Mouse (Mus musculus) right cerebral cortex, adult 2 months (tissue): ENCODE results near the gene Lsm4.
A peak's percentile ranks its signal among the peaks of the same experiment; 100 is the strongest.

Source experiments
- DNase-seq, 2 experiments: peaks; one replicate each; pipeline ENCODE4 v3.0.0; 2021 to 2022; ENCODE audit warnings: low spot score in 2 of 2

Lsm4 gene

GRCm38 (mm10) chr8:70649324-70649723, 23.7 kb upstream of the Lsm4 start:
- peak in 1 of 2 experiments; percentile 17 for DNase-seq

- no peak for DNase-seq
Observed at GRCm38 (mm10) chr8:70650351-70650750, 22.7 kb upstream of the Lsm4 start.

GRCm38 (mm10) chr8:70653226-70653625, 19.8 kb upstream of the Lsm4 start:
- DNase-seq, result peak; percentile 34 to 38

- no peak for DNase-seq
Observed at GRCm38 (mm10) chr8:70654121-70654520, 18.9 kb upstream of the Lsm4 start.

GRCm38 (mm10) chr8:70655469-70655868, 17.6 kb upstream of the Lsm4 start:
- no peak for DNase-seq

GRCm38 (mm10) chr8:70656193-70656790, 16.8 kb upstream of the Lsm4 start:
- no peak for DNase-seq

GRCm38 (mm10) chr8:70657214-70657613, 15.8 kb upstream of the Lsm4 start:
- no peak for DNase-seq

GRCm38 (mm10) chr8:70657739-70658138, 15.3 kb upstream of the Lsm4 start:
- DNase-seq, result no peak

GRCm38 (mm10) chr8:70658897-70659603, 14.0 kb upstream of the Lsm4 start:
- peak in 1 of 2 experiments; percentile 28 for DNase-seq

- DNase-seq, result peak; percentile 60 to 62
Observed at GRCm38 (mm10) chr8:70659604-70660272, 13.3 kb upstream of the Lsm4 start.

GRCm38 (mm10) chr8:70660273-70660725, 12.7 kb upstream of the Lsm4 start, which contains the start of gene Pgpep1:
Gene Pgpep1, minus strand, starts transcription at chr8:70660388.
- no peak for DNase-seq

- no peak for DNase-seq
Observed at GRCm38 (mm10) chr8:70663691-70664090, 9.4 kb upstream of the Lsm4 start.

- no peak for DNase-seq
Observed at GRCm38 (mm10) chr8:70664631-70665030, 8.4 kb upstream of the Lsm4 start.

GRCm38 (mm10) chr8:70665599-70665998, 7.4 kb upstream of the Lsm4 start:
- no peak for DNase-seq

GRCm38 (mm10) chr8:70667071-70667470, 6.0 kb upstream of the Lsm4 start:
- peak in 1 of 2 experiments; percentile 45 for DNase-seq

GRCm38 (mm10) chr8:70671615-70672324, 1.3 kb upstream of the Lsm4 start:
- DNase-seq, result no peak

- DNase-seq, result no peak
Observed at GRCm38 (mm10) chr8:70672325-70673078, 546 bp upstream of the Lsm4 start.

GRCm38 (mm10) chr8:70674109-70674508, 1.1 kb downstream of the Lsm4 start:
- DNase-seq, result no peak

GRCm38 (mm10) chr8:70674716-70675115, 1.7 kb downstream of the Lsm4 start:
- no peak for DNase-seq

- no peak for DNase-seq
Observed at GRCm38 (mm10) chr8:70675336-70675735, 2.3 kb downstream of the Lsm4 start.

- no peak for DNase-seq
Observed at GRCm38 (mm10) chr8:70677451-70678080, 4.5 kb downstream of the Lsm4 start.
